Mouse (Mus musculus) ES-E14 (cell line): ENCODE results near the gene Mtcl1.

Source experiments
- CHD2 ChIP-seq: IDR thresholded peaks from 2 replicates; pipeline ENCODE4 v1.6.1; 2014; ENCODE audit warnings: mild to moderate bottlenecking, low read depth, low read length, inconsistent platforms
- ZNF384 ChIP-seq: IDR thresholded peaks from 2 replicates; pipeline ENCODE4 v1.6.1; 2012; ENCODE audit warnings: low read depth, low read length, inconsistent platforms

- no peak for TF ChIP-seq CHD2
- TF ChIP-seq ZNF384, result no peak
These were observed 95.6 kb downstream of the Mtcl1 start for GRCm38 (mm10) chr17:66353907-66354306.
